Mouse (Mus musculus) brown adipose tissue, adult 24 weeks (tissue): ENCODE results near the gene Slc12a7. TPM values are rescaled to one million over a fixed set of nuclear protein-coding genes. Genes with fewer than 3 reads are reported as not detected.
"Not testable (repeated sequence)": the region's sequence is repeated elsewhere in the genome, so short reads cannot be mapped to it uniquely, and the experiment has no call there.

ENCODE experiments used
- H3K27ac ChIP-seq: fragments of 200-500 bp; replicated peaks from 2 replicates; pipeline ENCODE4 v1.5.1; 2012; ENCODE audit warnings: low read depth, mild to moderate bottlenecking, low read length
- H3K4me1 ChIP-seq: fragments of 200-500 bp; 2 replicates; pipeline ENCODE4 v1.6.1; 2012; ENCODE audit warnings: low read length, mixed read lengths; ENCODE audit not compliant: control insufficient read depth, insufficient read depth, insufficient read length
- H3K4me3 ChIP-seq: fragments of 200-500 bp; 2 replicates; pipeline ENCODE4 v1.5.1; 2012; ENCODE audit warnings: low read depth, mild to moderate bottlenecking, low read length, moderate library complexity; ENCODE audit not compliant: insufficient read depth
- polyA plus RNA-seq: library from polyadenylated mRNA; stranded (reverse); fragments of >200 nt; gene quantifications from 2 replicates; pipeline ENCODE4 v1.2.4, GENCODE M21; 2012; ENCODE audit not compliant: missing spikeins, insufficient read depth, insufficient read length

The Slc12a7 gene
- polyA plus RNA-seq = 17.7 and 29.3 TPM in 2 replicates

DNA sequence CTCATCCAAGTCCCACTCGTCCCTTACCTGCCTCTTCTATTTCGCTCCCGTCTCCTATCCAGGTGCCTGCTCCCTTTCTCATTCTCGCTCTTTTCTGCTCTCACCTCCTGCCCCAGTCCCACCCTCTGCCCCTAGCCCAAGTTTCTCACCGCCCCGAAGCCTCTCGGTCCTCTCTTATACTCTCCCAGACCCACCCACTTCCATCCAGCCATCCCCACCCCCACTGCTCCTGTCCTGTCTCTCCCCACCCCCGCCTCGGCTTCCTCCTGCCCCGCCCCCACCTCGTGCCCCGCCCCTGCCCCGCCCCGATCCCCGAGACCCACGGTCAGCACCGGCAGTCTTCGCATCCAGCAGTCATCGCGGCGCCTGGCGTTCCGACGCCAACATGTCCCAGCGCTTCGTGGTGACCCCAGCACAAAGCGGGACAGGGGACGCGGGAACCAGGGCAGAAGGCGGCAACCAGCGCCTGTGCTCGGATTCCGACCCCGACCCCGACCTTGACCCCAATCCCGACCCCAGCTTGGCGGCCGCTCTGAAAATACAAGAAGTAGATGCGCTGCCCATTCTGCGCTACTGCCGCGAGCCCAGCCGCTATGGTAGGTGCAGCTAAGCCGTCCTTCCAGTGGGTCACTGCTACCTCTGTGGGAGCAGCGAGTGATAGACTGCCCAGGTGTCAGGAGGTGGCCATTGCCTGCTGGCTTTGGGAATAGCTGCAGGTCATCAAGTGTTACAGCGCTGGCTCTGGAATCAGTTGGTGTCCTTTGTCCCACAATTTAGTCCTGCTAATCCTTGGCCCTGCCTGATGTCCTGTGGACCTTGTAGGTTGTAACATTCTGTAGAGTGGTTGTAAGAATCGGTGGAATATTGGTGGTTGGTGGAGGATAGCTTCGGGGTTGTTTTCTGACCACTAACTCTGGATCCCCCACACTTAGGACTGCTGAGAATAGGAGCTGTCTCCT lies at the start of gene Slc12a7:
TSS of gene Slc12a7 (plus strand) at position 353 of the 959 bp plus-strand sequence.
- H3K4me3 ChIP-seq = peak within 1 kb of the TSS; percentile 50
- H3K27ac ChIP-seq = no peak within 1 kb of the TSS
- H3K4me1 ChIP-seq = peaks cover 22% of the 10 kb centered on the region

DNA sequence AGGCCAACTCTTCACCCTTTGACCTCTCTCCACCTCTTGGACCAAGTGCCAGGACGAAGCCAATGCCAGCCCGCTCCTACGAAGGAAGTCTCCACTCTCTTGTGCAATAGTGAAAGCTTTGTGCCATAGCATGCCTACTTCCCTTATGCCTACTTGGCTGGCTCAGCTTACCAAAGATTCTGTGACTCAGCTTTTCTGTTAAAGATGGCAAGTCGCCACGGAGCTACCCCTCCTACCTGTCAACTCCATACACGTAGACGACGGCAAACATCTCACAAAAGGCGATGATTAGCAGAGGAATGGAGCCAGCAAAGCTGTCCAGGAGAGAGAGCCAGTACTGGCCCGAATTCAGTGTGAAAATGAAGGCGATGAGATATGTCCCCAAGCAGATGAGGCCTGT lies 49.2 kb upstream of the Slc12a7 start:
- Histone ChIP-seq H3K27ac (peak overlapping the region; percentile 99), H3K4me1 (peaks cover 6% of the 10 kb centered on the region; the same call in 1 of the 2 replicates), H3K4me3 (no peak overlapping the region)

DNA sequence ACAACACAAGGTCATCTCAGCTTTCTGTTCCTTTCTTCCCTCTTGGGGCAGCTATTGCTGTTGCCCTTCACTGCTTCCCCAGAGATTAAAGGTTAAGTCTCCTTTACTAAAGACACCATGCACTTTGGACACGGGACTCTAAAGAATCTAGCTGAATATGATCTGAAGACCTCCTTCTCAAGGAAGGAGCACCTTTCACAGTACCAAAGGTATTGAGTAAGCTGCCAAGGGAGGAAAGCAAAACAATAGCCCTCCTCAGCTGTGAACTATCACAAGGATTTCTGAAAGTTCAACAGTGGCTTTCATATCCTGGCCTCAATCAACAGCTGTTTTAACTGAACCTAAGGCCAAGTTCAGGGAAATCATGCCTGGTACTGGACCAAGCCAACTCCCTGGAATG lies 48.5 kb upstream of the Slc12a7 start:
- Histone ChIP-seq H3K4me3 (no peak overlapping the region), H3K4me1 (peaks cover 6% of the 10 kb centered on the region; the same call in 1 of the 2 replicates), H3K27ac (peak overlapping the region; percentile 99)

DNA sequence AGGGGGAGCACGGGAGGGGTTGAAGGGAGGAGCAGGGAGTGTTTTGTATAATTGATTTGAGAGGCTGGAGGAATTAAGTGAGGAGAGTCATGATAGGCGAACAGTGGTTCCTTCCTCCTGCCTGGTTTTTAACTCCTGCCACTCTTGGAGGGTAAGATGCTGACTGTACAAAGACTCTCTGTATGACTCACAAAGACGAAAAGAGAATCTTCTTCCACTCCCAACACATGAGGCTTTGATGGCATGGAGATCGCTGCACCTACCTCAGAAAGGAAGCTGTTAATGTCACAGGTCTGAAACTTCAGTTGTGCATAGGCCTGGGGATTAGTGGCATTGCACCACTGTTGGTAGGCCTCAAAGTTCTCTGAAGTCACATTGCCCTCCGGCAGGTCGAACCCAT lies 47.4 kb upstream of the Slc12a7 start:
- Histone ChIP-seq H3K4me1 (peaks cover 6% of the 10 kb centered on the region; the same call in 1 of the 2 replicates), H3K27ac (no peak overlapping the region), H3K4me3 (no peak overlapping the region)

DNA sequence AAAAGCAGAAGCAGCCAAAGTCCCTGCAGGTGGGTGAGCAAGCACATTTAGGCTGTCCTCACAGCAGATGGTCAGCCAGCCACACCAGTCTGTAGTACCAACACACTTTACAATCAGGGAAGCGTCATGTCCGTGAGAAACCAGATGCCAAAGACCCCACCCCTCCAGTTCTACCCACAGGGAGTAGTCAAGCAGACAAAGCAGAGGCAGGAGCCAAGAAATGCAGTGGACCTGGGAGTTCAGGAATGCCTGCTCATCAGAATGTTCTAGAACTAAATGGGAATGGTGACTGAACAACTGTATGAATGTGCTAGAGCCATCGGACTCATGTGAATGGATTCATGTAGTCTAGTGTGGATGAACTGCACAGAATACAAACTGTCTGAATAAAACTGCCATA lies 45.3 kb upstream of the Slc12a7 start:
- Histone ChIP-seq H3K4me1 (peaks cover 6% of the 10 kb centered on the region; the same call in 1 of the 2 replicates), H3K27ac (no peak overlapping the region), H3K4me3 (no peak overlapping the region)

DNA sequence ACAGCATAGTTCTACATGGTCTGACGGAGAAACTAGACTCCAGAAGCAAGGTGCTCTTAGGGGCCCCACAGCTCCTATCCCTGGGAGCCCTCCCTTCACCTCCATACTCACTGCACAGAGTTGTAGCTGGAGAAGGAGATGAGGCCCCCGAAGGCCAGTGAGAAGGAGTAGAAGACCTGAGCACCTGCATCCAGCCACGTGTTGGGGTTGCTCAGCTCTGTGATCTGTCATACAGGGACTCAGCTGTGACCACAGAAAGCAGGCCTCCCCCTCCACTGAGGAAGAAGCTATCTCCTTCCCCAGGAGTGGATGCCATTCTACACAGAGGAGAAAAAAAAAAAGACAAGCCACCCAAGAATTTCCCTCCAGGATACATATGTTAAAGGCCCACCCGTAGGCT lies 44.0 kb upstream of the Slc12a7 start:
- no peak overlapping the region for H3K4me3 ChIP-seq

DNA sequence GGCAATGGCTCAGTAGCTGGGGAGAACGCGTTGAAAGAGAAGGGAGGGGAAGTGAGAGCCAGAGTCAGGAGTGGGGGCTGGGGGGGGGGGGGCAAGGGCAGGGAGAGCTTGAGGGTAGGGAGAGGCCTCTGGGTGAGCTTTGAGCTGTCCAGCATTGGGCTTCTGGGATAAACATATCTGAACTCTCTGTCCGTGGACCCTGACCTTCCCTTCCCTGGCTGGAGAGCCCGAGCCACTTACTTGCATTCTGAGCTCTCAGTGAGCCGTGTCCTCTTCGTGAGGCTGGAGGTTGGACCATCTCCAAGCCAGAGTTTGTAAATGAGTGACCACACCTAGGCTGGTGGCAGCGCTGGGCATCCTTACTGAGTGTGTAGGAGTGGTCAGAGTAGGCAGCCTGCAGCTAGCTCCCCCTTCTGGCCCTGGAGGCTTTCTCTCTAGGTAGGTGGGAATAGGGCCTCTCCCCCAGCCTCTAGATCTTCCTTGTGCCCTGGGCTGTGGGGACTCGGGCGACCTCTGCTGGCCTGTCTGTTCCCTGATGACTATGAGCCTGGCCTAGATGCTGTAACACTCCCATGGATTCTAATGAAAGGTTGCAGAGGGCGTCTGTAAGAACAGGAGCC lies 40.5 kb upstream of the Slc12a7 start:
- Histone ChIP-seq H3K4me1 (no peaks in the 10 kb centered on the region), H3K27ac (no peak overlapping the region), H3K4me3 (no peak overlapping the region)

More for the DNA sequence above, 44.0 kb upstream of the Slc12a7 start:
- Histone ChIP-seq H3K4me1 (peaks cover 3% of the 10 kb centered on the region; the same call in 1 of the 2 replicates), H3K27ac (no peak overlapping the region)

DNA sequence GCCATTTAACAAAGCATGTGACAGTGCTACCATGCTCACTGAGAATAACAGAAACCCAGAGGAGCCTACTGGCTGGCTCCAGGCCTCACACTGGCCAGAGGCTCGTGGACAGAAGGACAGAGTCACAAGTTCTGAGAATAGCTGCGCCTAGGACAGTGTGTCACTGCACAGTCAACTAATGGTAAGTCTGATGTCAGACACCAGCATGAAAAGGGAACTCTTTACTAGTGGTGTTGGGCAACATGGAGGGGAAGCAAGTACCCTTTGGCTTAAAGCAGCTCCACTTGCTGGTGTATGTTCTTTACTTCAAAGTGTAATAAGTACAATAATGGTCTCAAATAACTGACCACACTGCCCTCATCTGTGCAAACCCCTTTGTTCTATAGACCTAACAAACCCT lies 39.6 kb upstream of the Slc12a7 start:
- H3K4me3 ChIP-seq = no peak overlapping the region
- H3K27ac ChIP-seq = no peak overlapping the region
- no peaks in the 10 kb centered on the region for H3K4me1 ChIP-seq

DNA sequence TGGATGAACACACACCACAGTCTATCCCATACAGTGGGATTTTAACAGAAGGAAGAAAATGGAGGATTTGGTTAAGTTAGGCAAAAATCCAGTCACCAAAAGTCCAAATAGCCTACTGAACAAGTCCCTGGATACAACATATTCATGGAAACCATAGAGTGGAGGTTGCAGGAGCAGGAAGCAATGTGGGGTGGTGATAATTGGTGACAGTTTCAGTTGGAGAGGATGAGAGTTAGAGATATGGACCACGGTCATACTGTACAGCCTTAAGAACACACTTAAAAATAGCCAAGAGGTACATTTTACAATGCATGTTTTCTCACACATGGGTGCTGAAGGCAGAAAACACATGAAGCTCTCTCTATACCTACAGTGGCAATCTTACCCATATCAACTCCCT lies 37.9 kb upstream of the Slc12a7 start:
- Histone ChIP-seq H3K27ac (no peak overlapping the region), H3K4me1 (no peaks in the 10 kb centered on the region), H3K4me3 (no peak overlapping the region)

DNA sequence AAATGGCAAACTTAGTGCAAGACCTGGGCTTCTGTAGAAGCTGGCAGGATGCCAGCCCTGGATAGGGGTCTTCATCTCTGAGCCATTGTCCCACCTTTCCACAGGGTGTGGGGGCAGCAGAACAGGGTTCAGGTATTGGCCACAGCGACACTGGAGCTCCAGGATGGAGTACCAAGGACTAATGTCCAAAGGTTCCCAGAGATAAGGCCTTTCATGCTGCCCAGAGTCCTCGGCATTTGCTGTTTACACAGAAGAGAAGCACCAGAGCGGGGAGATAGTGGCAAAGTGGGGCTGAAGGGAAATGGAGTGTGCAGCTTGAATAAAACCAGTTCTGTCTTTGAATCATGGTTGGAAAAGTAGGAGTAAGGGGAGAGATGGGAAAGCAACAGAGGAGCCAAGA lies 36.4 kb upstream of the Slc12a7 start:
- Histone ChIP-seq H3K4me1 (0 out of 2 replicates have a peak, but pooled peaks cover 2% of the 10 kb centered on the region), H3K4me3 (no peak overlapping the region), H3K27ac (no peak overlapping the region)

DNA sequence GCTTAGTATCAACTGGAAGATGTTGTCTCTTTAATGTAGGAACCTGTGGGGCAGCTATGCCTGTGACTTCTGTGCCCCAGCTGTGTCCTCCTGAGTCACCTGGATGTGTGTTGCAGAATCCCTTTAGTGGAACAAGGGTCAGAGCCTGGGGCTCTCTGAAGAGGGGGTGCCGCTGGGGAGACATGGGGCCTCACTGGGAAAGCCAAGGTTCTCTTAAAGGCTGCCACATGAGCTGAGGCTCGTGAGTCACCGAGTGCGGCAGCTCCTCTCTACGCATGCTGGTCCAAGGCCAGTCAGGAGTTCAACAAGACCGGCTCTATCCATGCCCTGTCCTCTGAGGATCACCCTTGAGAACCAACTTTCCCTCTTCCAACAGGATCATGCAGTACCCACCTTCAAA lies 33.2 kb upstream of the Slc12a7 start:
- Histone ChIP-seq H3K4me3 (no peak overlapping the region), H3K27ac (no peak overlapping the region), H3K4me1 (0 out of 2 replicates have a peak, but pooled peaks cover 2% of the 10 kb centered on the region)

DNA sequence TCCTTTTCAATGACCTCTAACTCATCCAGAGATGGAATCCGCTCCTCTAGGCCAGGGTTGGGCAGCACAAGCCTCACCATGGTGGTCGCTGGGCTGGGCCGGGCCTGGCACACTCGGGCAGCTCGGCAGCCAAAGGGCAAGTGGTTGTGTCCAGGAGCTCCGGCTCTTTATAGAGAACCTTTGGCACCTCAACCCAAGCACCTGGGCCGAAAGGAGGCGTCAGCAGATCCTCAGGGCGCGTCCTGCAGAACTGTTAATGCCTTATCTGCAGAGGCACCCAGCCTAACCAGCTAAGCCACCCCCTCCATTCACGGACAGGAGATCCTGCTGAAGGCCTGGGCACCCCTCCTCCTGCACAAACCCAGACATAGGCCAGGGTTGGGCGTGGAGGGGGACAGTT lies 32.3 kb upstream of the Slc12a7 start:
- Histone ChIP-seq H3K27ac (no peak overlapping the region), H3K4me3 (no peak overlapping the region), H3K4me1 (0 out of 2 replicates have a peak, but pooled peaks cover 2% of the 10 kb centered on the region)

DNA sequence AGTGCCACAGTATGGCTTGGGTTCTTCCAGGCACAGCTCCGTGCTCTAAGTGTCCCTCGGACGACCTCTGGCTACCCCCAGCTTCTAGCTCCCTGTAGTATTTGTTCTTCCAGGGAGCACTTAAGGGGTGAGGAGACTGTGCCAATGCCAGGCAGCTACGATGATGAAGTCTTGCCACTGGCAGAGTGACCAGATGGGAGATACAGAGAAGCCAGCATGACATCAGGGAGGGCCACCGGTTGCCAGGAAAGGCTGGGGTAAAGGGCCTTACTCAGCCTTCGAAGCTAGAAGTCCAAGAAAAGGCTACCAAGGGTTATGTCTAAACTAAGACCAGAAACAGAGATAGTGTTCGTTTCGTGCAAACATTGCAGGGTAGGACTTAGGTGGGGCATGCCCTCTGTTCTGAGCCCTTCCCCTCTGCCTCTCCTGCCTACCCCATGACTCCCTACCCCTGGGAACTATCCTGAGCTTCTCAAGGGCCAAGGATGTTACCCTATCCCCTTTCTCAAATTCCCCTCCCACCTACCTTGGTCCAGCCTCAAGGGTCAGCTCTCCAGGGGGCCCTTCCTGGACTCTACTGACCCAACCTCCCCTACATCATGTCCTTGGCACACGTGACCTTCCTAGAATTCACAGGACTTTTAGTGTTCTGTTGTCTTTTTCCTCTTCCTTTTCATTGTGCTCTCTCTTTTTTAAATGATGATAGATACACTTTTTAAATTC lies 31.6 kb upstream of the Slc12a7 start:
- Histone ChIP-seq H3K4me1 (0 out of 2 replicates have a peak, but pooled peaks cover 2% of the 10 kb centered on the region), H3K27ac (no peak overlapping the region), H3K4me3 (no peak overlapping the region)

DNA sequence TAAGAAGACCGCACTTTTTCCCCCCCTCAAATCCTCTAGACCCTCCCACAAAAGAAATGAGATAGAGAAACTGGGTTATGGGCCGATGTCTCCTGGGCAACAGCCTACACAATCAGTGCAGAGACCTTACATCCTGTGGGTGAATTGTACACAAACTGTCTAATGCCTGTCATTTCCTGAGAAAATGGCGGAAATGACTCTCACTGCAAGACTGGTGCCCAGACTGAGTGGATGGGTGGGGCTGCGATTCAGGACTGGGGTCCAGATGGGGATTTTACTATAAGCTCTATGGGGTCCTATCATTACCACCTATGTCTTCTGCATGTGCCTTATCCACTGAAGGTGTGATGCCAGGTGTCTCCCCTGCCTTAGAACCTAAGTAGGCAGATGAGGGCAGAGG lies 30.1 kb upstream of the Slc12a7 start:
- H3K27ac ChIP-seq = no peak overlapping the region
- no peak overlapping the region for H3K4me3 ChIP-seq
- 0 out of 2 replicates have a peak, but pooled peaks cover 2% of the 10 kb centered on the region for H3K4me1 ChIP-seq

DNA sequence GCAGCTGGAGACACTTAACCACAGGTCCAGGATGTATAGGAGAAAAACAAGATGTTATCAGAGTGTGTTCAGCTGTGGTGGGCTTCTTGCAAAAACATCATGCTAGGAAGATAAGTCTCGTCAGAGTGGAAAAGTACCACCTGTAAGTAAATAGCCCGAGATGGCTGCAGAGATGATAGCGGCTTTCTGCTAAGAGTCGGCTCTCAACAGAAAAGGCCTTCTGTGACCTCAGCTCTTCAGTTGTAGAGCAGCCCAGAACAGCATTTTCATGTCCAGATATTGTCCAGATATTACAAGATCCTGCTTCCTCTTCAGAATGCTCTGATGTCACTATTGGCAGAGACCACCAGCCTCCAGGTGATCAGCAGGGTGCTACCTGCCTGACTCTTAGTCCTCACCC lies 29.4 kb upstream of the Slc12a7 start:
- H3K4me1 ChIP-seq, H3K27ac ChIP-seq, H3K4me3 ChIP-seq: not testable (repeated sequence)
